Mouse (Mus musculus) CH12.LX (cell line): ENCODE measurements around the gene Calhm3.

Source experiments
- CHD1 ChIP-seq: IDR thresholded peaks from 2 replicates; pipeline ENCODE4 v1.6.1; 2012; ENCODE audit warnings: low read depth, low read length, improper control_type of control experiment, inconsistent platforms
- CTCF ChIP-seq, 2 experiments: IDR thresholded peaks in 1 of 2; conservative IDR thresholded peaks in 1 of 2; 2 replicates each; pipeline ENCODE4 v1.5.1; 2011 to 2012; ENCODE audit warnings: low read depth in 2 of 2, low read length in 2 of 2, improper control_type of control experiment in 1 of 2, inconsistent platforms in 1 of 2, mild to moderate bottlenecking in 1 of 2, moderate library complexity in 1 of 2
- EP300 ChIP-seq: IDR thresholded peaks from 2 replicates; pipeline ENCODE4 v1.6.1; 2011; ENCODE audit warnings: low read length, improper control_type of control experiment
- GABPA ChIP-seq: IDR thresholded peaks from 2 replicates; pipeline ENCODE4 v1.6.1; 2012; ENCODE audit warnings: low read depth, low read length, improper control_type of control experiment, inconsistent platforms; ENCODE audit not compliant: insufficient replicate concordance
- HCFC1 ChIP-seq: IDR thresholded peaks from 2 replicates; pipeline ENCODE4 v1.6.1; 2012; ENCODE audit warnings: low read depth, mild to moderate bottlenecking, inconsistent platforms, low read length, improper control_type of control experiment
- MAX ChIP-seq: IDR thresholded peaks from 2 replicates; pipeline ENCODE4 v1.6.1; 2011; ENCODE audit warnings: low read length, improper control_type of control experiment
- POLR2A ChIP-seq: IDR thresholded peaks from 2 replicates; pipeline ENCODE4 v1.6.1; 2011; ENCODE audit warnings: low read depth, mild to moderate bottlenecking, improper control_type of control experiment, low read length
- RCOR1 ChIP-seq: conservative IDR thresholded peaks from 2 replicates; pipeline ENCODE4 v1.6.1; 2012; ENCODE audit warnings: low read depth, mild to moderate bottlenecking, inconsistent platforms, low read length, improper control_type of control experiment
- UBTF ChIP-seq: IDR thresholded peaks from 2 replicates; pipeline ENCODE4 v1.6.1; 2012; ENCODE audit warnings: low read depth, mild to moderate bottlenecking, inconsistent platforms, low read length, improper control_type of control experiment, moderate library complexity
- USF1 ChIP-seq: IDR thresholded peaks from 2 replicates; pipeline ENCODE4 v1.6.1; 2014; ENCODE audit warnings: low read depth, mild to moderate bottlenecking, inconsistent platforms, low read length, improper control_type of control experiment
- ZKSCAN1 ChIP-seq: IDR thresholded peaks from 2 replicates; pipeline ENCODE4 v1.6.1; 2012; ENCODE audit warnings: low read depth, inconsistent platforms, low read length, improper control_type of control experiment, borderline replicate concordance
- ZNF384 ChIP-seq: IDR thresholded peaks from 2 replicates; pipeline ENCODE4 v1.6.1; 2012; ENCODE audit warnings: low read depth, low read length, improper control_type of control experiment, inconsistent platforms

DNA sequence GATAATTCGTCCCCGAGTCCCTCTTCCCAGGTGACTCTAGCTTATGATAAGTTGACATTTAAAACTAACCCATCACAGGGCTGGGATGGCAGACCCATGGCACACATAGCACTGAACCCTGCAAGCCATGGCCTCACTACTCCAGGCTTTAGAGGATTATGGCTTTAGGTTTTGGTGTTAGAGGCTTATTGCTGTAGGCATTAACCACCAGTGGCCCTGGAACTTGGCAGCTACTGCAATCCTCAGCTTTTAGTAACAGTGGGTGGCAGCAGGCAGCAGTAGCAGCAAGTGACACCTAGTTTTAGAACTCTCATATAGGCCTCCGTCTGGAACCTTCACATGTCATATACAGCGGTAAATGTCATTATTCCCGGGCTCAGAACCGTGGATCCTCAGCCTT lies 47.1 kb upstream of the Calhm3 start:
- TF ChIP-seq RCOR1 (no peak), ZNF384 (no peak), CTCF (conservative IDR thresholded peaks at IDR 0.05 in 1 of 2, IDR thresholded peaks at IDR 0.05 in 1 of 2; ENCODE audit: low read depth in 2 of 2, low read length in 2 of 2) (no peak), HCFC1 (no peak), POLR2A (no peak), ZKSCAN1 (no peak), MAX (no peak), GABPA (no peak), CHD1 (no peak), EP300 (no peak), USF1 (no peak), UBTF (no peak)
